ENCODE assay signal across 9 mouse cellular contexts in genomic region chr17:12226551-12226950, GRCm38 (mm10).
DNase-seq lines count a peak whose midpoint lies in the region; ATAC-seq and TF ChIP-seq lines count a peak whose summit lies in the region.
"Had no signal": no experiment of that assay in that cellular context is flagged by ENCODE, and none has a peak within 500 bp of the region (broad histone marks: within the 10 kb centered on the region; RNA-seq: fewer than 3 reads in every experiment).

No protein-coding gene starts in this region.

- no peak overlapping the region for H3K9ac ChIP-seq in neural tube, embryonic 15.5 days (replicated peaks)
- no peak overlapping the region for H3K9ac ChIP-seq in hindbrain, postnatal 0 days (replicated peaks; ENCODE audit: low read length)
- no peak overlapping the region for H3K9ac ChIP-seq in lung, embryonic 14.5 days
- H3K9ac ChIP-seq: embryonic facial prominence, embryonic 15.5 days had no signal

- peaks cover 10% of the 10 kb centered on the region; the same call in 1 of the 2 replicates for H3K4me1 ChIP-seq in neural tube, embryonic 15.5 days
- no peaks in the 10 kb centered on the region for H3K4me1 ChIP-seq in hindbrain, postnatal 0 days (ENCODE audit: insufficient read depth, low read length)
- no peaks in the 10 kb centered on the region for H3K4me1 ChIP-seq in lung, embryonic 14.5 days (ENCODE audit: insufficient read depth)

- 76% methylated on average over 12 of the region's 12 CpGs for WGBS in neural tube, embryonic 15.5 days
- WGBS in hindbrain, postnatal 0 days: 64% methylated on average over 12 of the region's 12 CpGs
- 39% methylated on average over 12 of the region's 12 CpGs for WGBS in lung, embryonic 14.5 days

- H3K36me3 ChIP-seq in neural tube, embryonic 15.5 days: peaks cover 54% of the 10 kb centered on the region
- H3K36me3 ChIP-seq in hindbrain, postnatal 0 days (ENCODE audit: insufficient read depth, low read length): peaks cover 38% of the 10 kb centered on the region
- H3K36me3 ChIP-seq in lung, embryonic 14.5 days (ENCODE audit: insufficient read depth): peaks cover 53% of the 10 kb centered on the region

- H3K9me3 ChIP-seq in neural tube, embryonic 15.5 days (replicated peaks): no peaks in the 10 kb centered on the region
- H3K9me3 ChIP-seq in hindbrain, postnatal 0 days (ENCODE audit: low read length): no peaks in the 10 kb centered on the region
- no peaks in the 10 kb centered on the region for H3K9me3 ChIP-seq in lung, embryonic 14.5 days (ENCODE audit: low read depth, low read length)
- H3K9me3 ChIP-seq: embryonic facial prominence, embryonic 15.5 days had no signal

- H3K27me3 ChIP-seq in neural tube, embryonic 15.5 days (replicated peaks): no peaks in the 10 kb centered on the region
- no peaks in the 10 kb centered on the region for H3K27me3 ChIP-seq in hindbrain, postnatal 0 days (ENCODE audit: insufficient read depth, low read length)
- H3K27me3 ChIP-seq in lung, embryonic 14.5 days (ENCODE audit: insufficient read depth, low read length): no peaks in the 10 kb centered on the region
- H3K27me3 ChIP-seq: embryonic facial prominence, embryonic 15.5 days had no signal

- peak; percentile 41 for DNase-seq in neural tube, embryonic 10.5 days (ENCODE audit: extremely low spot score, low spot score)
- DNase-seq in embryo, embryonic 10.5 days (ENCODE audit: low spot score): peak; percentile 82
- peak; percentile 65 for DNase-seq in hindbrain, postnatal 0 days (ENCODE audit: low spot score)
- peak; percentile 79 for DNase-seq in lung, embryonic 14.5 days
- no peak for DNase-seq in right cerebral cortex, postnatal 14 days
- no peak for DNase-seq in cerebellum, postnatal 4 days (ENCODE audit: low spot score in 2 of 2)

- no peak overlapping the region for H3K4me2 ChIP-seq in neural tube, embryonic 15.5 days
- H3K4me2 ChIP-seq in hindbrain, postnatal 0 days (ENCODE audit: low read depth, low read length): no peak overlapping the region
- no peak overlapping the region for H3K4me2 ChIP-seq in lung, embryonic 14.5 days
- H3K4me2 ChIP-seq: embryonic facial prominence, embryonic 15.5 days had no signal

- H3K4me3 ChIP-seq in neural tube, embryonic 15.5 days (replicated peaks): no peak overlapping the region
- no peak overlapping the region for H3K4me3 ChIP-seq in hindbrain, postnatal 0 days (ENCODE audit: low read length)
- no peak overlapping the region for H3K4me3 ChIP-seq in lung, embryonic 14.5 days (ENCODE audit: low read depth, low read length)
- H3K4me3 ChIP-seq: embryonic facial prominence, embryonic 15.5 days had no signal

- ATAC-seq in neural tube, embryonic 15.5 days (ENCODE audit: low FRiP score): no peak
- no peak for ATAC-seq in hindbrain, postnatal 0 days
- ATAC-seq in lung, embryonic 14.5 days (ENCODE audit: insufficient read depth): no peak

- TF ChIP-seq CTCF in hindbrain, postnatal 0 days (IDR thresholded peaks at IDR 0.05; ENCODE audit: low read depth): peak; percentile 65
- TF ChIP-seq CTCF in lung, embryonic 14.5 days (IDR thresholded peaks at IDR 0.05; ENCODE audit: low read depth): peak; percentile 66

- H3K27ac ChIP-seq in neural tube, embryonic 15.5 days (replicated peaks): no peak overlapping the region
- H3K27ac ChIP-seq in hindbrain, postnatal 0 days: no peak overlapping the region
- H3K27ac ChIP-seq in lung, embryonic 14.5 days (ENCODE audit: low read depth): no peak overlapping the region
- H3K27ac ChIP-seq: embryonic facial prominence, embryonic 15.5 days; macrophage had no signal

Comparison
In these comparisons a context has a peak if more than half of its experiments do, and no peak if none do; other contexts are left out.
1. DNase-seq: peak in neural tube, embryonic 10.5 days (single experiment), embryo, embryonic 10.5 days (single experiment), hindbrain, postnatal 0 days (single experiment) and lung, embryonic 14.5 days (single experiment); none in right cerebral cortex, postnatal 14 days (single experiment) and cerebellum, postnatal 4 days (0 of 2).